Mouse (Mus musculus): Measurements from ENCODE around the gene Cend1.
A peak's percentile ranks its signal among the peaks of the same experiment; 100 is the strongest.

Cend1 gene

GRCm38 (mm10) chr7:141443081-141443821 lies 14.0 kb upstream of the Cend1 start:
- no peak for DNase-seq (ENCODE audit: low read depth, low spot score)

GRCm38 (mm10) chr7:141442199-141442598 lies 12.9 kb upstream of the Cend1 start:
- no peak for DNase-seq (ENCODE audit: low read depth, low spot score)

- no peak for DNase-seq (ENCODE audit: low read depth, low spot score)
These were observed 12.2 kb upstream of the Cend1 start for GRCm38 (mm10) chr7:141441460-141441859.

- no peak for DNase-seq (ENCODE audit: low read depth, low spot score)
These were observed 11.3 kb upstream of the Cend1 start for GRCm38 (mm10) chr7:141440613-141441012.

- no peak for DNase-seq (ENCODE audit: low read depth, low spot score)
These were observed 10.5 kb upstream of the Cend1 start for GRCm38 (mm10) chr7:141439811-141440210.

GRCm38 (mm10) chr7:141439140-141439679 lies 9.9 kb upstream of the Cend1 start:
- DNase-seq (ENCODE audit: low read depth, low spot score), result no peak

GRCm38 (mm10) chr7:141438201-141438968 lies 9.1 kb upstream of the Cend1 start:
- no peak for DNase-seq (ENCODE audit: low read depth, low spot score)

- DNase-seq (ENCODE audit: low read depth, low spot score), result peak; percentile 73
These were observed 8.2 kb upstream of the Cend1 start, which contains the start of gene Slc25a22 for GRCm38 (mm10) chr7:141437178-141438120. Slc25a22 (minus strand) TSS chr7:141437892.

- DNase-seq (ENCODE audit: low read depth, low spot score), result no peak
These were observed 7.2 kb upstream of the Cend1 start for GRCm38 (mm10) chr7:141436523-141436892.

- DNase-seq (ENCODE audit: low read depth, low spot score), result no peak
These were observed 6.7 kb upstream of the Cend1 start for GRCm38 (mm10) chr7:141435856-141436522.

GRCm38 (mm10) chr7:141435129-141435855 lies 6.0 kb upstream of the Cend1 start:
- DNase-seq (ENCODE audit: low read depth, low spot score), result no peak

GRCm38 (mm10) chr7:141434464-141434863 lies 5.2 kb upstream of the Cend1 start:
- no peak for DNase-seq (ENCODE audit: low read depth, low spot score)

- no peak for DNase-seq (ENCODE audit: low read depth, low spot score)
These were observed 4.5 kb upstream of the Cend1 start for GRCm38 (mm10) chr7:141433517-141434400.

GRCm38 (mm10) chr7:141432741-141433516 lies 3.6 kb upstream of the Cend1 start:
- no peak for DNase-seq (ENCODE audit: low read depth, low spot score)

- DNase-seq (ENCODE audit: low read depth, low spot score), result no peak
These were observed 2.9 kb upstream of the Cend1 start for GRCm38 (mm10) chr7:141432186-141432611.

- DNase-seq (ENCODE audit: low read depth, low spot score), result no peak
These were observed 2.3 kb upstream of the Cend1 start for GRCm38 (mm10) chr7:141431434-141432185.

- no peak for DNase-seq (ENCODE audit: low read depth, low spot score)
These were observed 1.4 kb upstream of the Cend1 start for GRCm38 (mm10) chr7:141430585-141431240.
